Mouse (Mus musculus) urinary bladder, adult 18-20 months (tissue): ENCODE data around the gene Poc1b.
"Not testable (repeated sequence)": the region's sequence is repeated elsewhere in the genome, so short reads cannot be mapped to it uniquely, and the experiment has no call there.

Source experiments
- DNase-seq, 2 experiments: peaks; one replicate each; pipeline ENCODE4 v3.0.0; 2022; ENCODE audit warnings: low spot score in 2 of 2, mixed read lengths in 2 of 2

Gene Poc1b

DNA sequence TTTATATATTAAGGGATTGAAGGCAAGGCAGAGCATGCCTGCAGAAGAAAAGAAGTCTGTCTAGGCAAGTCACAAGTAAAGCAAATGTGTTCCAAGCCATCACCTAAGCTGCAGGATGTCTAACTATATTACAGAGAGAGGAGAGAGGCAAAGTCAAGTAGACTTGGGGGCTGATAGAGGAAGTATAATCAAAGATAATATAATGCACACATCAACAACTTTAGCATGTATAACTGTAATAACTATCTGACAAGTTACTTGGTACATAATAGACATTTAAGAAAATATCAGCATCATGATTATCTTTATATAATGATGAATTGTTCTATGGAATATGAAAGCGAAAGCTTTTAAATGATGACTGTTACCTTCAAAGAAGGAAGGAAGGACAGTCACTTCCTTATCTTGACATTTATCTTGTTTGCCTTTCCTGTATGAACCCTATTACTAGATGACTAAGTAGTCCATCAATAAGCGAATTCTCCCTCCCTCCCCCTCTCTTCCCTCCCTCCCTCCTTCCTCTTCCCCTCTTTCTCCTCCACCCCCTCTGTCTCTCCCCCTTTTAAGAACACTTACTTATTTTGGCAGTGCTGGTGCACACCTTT lies 87.7 kb downstream of the Poc1b start:
- DNase-seq: no peak

DNA sequence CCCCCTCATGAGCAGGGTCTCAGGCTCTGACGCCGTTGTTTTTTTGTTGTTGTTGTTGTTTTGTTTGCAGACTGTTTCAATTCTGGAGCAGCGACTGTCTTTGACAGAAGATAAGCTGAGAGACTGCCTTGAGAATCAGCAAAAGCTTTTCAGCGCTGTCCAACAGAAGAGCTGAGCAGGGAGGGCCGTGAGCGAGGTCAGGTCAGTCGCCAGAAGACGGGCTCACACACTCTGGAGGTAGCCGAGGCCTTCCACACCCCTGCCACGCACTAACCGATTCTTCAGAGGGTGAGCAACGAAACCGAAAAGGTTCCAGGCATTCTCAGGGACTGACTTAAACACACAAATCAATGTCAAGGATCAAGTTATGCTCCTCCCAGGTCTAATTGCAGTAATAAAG lies 89.7 kb downstream of the Poc1b start:
- no peak for DNase-seq

DNA sequence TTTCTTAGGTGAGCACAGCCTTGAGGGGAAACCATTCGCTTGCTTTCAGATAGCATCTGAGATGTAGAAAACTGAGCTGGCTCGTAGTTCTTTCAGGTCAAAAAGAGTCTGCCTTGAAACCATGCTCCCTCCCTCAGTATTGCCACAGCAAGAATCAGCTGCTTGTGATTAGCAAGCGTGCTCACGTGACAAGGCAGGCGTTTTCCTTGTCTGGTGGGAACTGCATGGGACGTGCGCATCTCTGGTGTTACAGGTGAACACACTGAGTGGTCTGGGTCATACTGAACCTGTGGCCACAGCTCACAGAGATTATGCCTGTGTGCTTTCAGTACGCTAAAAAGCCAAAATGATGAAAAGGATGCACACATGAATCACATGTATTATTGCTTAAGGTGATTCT lies 90.3 kb downstream of the Poc1b start:
- DNase-seq: no peak

GRCm38 (mm10) chr10:99197607-99198305 lies 90.9 kb downstream of the Poc1b start:
- DNase-seq: no peak

DNA sequence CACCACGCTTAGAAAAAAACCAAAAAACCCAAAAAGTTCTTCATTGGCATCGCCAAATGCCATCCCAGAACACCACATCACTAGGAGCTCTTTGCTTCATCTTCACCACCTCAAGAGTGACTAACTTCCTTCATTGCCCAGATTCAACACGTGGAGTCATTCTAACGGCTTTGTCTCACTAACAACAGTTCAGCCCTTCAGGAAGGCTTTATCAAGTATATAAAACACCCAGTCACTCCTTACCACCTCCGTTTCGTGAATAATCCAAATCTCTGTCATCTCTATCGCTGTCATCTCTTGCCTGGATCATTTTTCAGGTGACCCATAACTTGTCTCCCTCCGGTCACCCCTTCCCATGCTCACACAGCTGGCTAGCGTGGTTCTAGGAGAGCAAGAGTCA lies 92.1 kb downstream of the Poc1b start:
- DNase-seq: no peak

- no peak for DNase-seq
Measured at GRCm38 (mm10) chr10:99200944-99201343, 94.1 kb downstream of the Poc1b start.

GRCm38 (mm10) chr10:99201786-99202185 lies 95.0 kb downstream of the Poc1b start:
- no peak for DNase-seq

- no peak for DNase-seq
Measured at GRCm38 (mm10) chr10:99202363-99202762, 95.5 kb downstream of the Poc1b start.

DNA sequence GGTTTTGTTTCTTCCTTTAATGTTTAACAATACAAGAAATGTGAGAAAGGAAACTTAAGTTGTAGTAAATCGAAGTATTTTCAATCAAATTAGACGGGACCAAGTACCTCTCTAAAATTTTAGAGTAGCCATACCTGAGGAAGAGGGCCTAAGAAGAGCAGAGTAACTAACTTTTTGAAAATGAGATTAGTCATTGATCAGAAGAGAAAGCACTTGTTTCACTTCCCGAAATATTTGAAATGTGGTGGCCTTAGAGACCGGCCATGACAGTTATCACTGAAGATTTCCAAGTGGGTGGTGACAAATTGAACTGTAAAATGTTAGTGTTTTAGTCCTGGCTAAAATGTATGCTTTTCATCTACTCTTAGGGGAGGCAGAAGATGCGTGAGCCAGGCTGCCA lies 96.3 kb downstream of the Poc1b start:
- no peak for DNase-seq

GRCm38 (mm10) chr10:99203577-99204487 lies 97.0 kb downstream of the Poc1b start:
- DNase-seq: peak in 1 of 2 experiments; percentile 29

GRCm38 (mm10) chr10:99204553-99204952 lies 97.7 kb downstream of the Poc1b start:
- DNase-seq: no peak

DNA sequence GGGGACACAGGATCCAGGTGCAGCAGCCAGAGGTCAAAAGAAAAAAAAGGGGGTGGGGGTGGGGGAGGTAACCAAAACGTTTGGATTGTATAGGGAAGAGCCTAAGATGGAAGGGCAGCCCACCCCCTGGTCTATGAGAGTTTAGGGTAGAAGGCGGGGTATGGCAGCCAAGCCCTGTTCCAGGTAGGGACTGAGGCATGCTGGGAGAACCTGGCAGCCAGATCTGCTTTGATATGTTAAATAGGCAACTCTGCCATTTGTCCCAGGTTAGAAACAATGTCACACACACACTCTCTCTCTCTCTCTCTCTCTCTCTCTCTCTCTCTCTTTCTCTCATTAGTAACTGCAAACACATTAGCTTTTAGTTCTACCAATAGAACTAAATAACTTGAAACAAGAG lies 100.3 kb downstream of the Poc1b start:
- DNase-seq: no peak

DNA sequence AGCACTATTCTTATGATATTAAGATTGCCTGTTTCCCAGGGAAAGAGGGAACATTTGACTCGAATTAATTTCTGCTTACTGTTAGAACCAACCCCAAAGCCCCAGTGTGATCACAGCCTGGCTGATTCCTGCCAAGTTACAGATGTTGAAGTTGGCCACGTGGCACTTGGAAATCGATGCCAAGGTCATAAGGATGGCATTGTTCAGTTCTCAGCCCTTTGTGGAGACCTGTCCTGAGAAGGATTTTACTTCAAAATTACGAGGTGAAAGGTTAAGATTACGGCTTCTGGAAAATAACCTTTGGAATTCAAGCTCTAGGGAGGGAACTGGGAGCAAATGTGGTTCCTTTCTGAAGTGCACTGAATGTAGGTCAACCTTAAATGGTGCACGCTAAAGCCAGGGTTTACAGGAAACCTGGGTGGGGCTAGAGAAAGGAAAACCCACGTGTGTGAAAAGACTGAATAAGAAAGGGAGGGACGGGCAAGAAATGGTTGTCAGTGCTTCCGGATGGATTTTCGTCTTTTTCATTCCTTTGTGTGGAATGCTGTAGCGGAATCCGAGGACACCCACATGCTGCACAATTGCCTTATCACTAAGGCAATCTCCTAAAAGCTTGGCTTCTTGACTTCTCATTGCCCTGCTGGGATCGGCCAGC lies 102.4 kb downstream of the Poc1b start:
- no peak for DNase-seq

- DNase-seq: no peak
Measured at GRCm38 (mm10) chr10:99211021-99211420, 104.2 kb downstream of the Poc1b start.

DNA sequence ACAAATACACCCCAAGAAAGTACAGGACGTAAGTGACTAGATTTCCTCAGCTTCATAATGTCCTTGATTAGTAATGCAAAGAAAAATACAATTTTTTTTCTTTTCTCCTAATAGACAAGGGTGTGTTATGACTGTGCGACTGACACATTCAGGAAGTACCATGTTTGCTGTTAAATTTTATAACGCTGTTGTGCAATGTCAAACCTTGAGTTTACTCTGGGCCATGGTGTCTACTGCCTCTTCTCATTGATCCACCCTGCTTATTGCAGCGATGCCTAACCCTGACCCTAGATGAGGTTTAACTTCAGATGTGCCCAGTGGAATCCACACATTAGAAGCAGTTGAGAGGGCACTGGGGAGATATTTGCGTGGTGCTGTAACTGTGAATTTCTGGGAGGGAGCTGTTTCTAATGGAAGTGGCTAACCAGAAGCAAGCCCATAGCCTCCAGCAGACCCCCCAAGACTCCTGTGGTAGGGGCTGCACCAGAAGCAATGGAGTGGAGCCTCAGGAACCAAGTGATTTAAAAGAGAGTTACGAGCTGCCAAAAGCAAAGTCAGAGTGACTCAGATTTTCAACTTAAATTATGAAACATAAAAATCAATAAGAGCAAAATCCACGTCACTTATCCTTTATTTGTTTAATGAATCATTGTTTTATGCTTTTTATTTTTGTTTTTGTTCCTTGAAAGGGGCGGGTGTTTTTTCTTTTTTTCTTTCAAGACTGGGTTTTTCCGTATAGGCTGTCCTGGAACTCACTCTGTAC lies 104.8 kb downstream of the Poc1b start:
- DNase-seq: no peak

GRCm38 (mm10) chr10:99214421-99215299 lies 107.8 kb downstream of the Poc1b start:
- no peak for DNase-seq

- DNase-seq: not testable (repeated sequence)
Measured at GRCm38 (mm10) chr10:99216570-99216969, 109.7 kb downstream of the Poc1b start.

GRCm38 (mm10) chr10:99221540-99221939 lies 114.7 kb downstream of the Poc1b start:
- no peak for DNase-seq

GRCm38 (mm10) chr10:99222726-99223125 lies 115.9 kb downstream of the Poc1b start:
- DNase-seq: no peak

DNA sequence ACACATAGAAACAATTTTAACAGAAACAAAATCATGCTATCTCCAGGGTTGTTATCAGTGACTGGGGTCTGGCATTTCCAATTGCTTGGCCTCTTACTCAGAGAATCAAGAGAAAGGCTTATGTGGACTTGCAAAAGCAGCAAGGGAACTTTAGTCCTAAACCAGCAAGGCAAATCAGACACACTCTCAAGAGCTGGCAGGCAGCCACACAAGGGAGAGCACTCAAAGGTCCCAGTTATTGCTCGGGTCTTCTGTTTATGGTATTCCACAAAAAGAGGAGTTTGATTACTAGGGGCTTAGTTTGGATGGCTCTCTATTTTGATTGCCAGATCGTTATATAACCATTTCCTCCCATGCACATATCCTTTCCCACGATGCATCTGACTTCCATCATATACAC lies 117.4 kb downstream of the Poc1b start:
- no peak for DNase-seq
